ENCODE assay signal across 8 mouse cellular contexts in the genomic region with DNA sequence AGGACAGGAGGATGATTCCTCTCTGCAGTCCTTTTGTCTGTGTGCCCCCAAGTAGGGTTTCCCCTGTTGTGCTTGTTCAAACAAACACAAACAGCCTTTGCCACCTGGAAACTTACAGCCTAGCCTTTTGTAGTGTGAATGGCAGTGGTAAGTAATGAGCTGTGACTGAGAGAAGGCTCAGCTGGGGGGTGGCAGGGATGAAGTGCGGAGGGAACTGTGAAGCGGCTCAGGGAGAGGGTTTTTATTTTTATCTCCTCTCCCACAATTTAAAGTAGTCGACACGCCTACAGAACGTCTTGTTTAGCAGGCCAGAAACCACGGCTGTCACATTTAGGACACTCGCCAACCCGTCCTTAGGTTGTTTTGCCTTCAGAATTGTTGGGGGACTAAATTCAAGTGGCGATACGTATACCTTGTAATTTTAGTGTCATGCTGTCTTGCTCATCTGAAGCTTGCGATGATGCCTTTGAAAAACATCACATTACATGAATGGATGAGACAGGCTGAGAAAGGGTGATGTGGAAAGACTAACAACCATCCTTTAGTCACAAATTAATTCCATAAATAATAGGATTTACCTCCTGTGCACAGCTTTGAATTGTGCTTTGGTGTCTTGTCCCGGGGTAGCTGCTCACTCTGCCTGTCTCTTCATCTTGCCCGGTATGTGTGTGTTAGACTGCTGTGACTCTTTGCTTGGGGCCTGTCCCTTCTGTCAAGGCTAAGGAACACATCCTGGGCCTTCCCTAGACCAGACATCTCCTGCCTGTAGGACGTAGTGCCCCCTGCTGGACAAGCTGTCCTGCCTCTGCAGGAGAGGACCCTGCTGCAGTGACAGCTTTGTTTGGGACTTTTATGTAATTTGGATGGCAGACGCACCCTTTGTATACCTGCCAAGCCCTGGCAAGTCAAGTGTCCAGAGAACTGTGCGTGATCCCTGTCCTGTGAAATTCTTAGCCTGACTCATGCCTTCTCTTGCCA.
A peak's percentile ranks its signal among the peaks of the same experiment; 100 is the strongest.
DNase-seq lines count a peak whose midpoint lies in the region; ATAC-seq and TF ChIP-seq lines count a peak whose summit lies in the region.

No protein-coding gene starts in this region.

- 36% methylated on average over 16 of the region's 16 CpGs for WGBS in heart, embryonic 13.5 days
- WGBS in kidney, postnatal 0 days, result 33% methylated on average over 16 of the region's 16 CpGs
- WGBS in liver, embryonic 13.5 days (ENCODE audit: insufficient replicate concordance), result 39% methylated on average over 16 of the region's 16 CpGs
- WGBS in neural tube, embryonic 11.5 days, result 20% methylated on average over 16 of the region's 16 CpGs

- ATAC-seq in heart, embryonic 13.5 days (ENCODE audit: extremely low read depth, insufficient number of reproducible peaks, low FRiP score, low TSS enrichment), result no peak
- ATAC-seq in kidney, postnatal 0 days (replicated peaks; ENCODE audit: low FRiP score, low read depth), result peak; percentile 81
- ATAC-seq in liver, embryonic 13.5 days (ENCODE audit: low read depth), result peak; percentile 34; the same call in 1 of the 2 replicates
- ATAC-seq in neural tube, embryonic 11.5 days (ENCODE audit: insufficient read depth, low FRiP score, low TSS enrichment), result peak; percentile 78

- H3K36me3 ChIP-seq in heart, embryonic 13.5 days, result no peaks in the 10 kb centered on the region
- no peaks in the 10 kb centered on the region for H3K36me3 ChIP-seq in kidney, postnatal 0 days (ENCODE audit: insufficient read depth, low read length)
- H3K36me3 ChIP-seq in liver, embryonic 13.5 days, result no peaks in the 10 kb centered on the region
- H3K36me3 ChIP-seq in neural tube, embryonic 11.5 days (ENCODE audit: control insufficient read depth, insufficient read depth, low read length), result no peaks in the 10 kb centered on the region

- no peak overlapping the region for H3K27ac ChIP-seq in heart, embryonic 13.5 days (replicated peaks)
- peak overlapping the region; percentile 5; the same call in 1 of the 2 replicates for H3K27ac ChIP-seq in kidney, postnatal 0 days
- H3K27ac ChIP-seq in liver, embryonic 13.5 days, result no peak overlapping the region
- 0 out of 2 replicates have a peak overlapping the region, but pooled peaks have one; percentile 10 for H3K27ac ChIP-seq in neural tube, embryonic 11.5 days (ENCODE audit: low read depth, low read length)

- peaks cover 29% of the 10 kb centered on the region for H3K4me1 ChIP-seq in heart, embryonic 13.5 days
- H3K4me1 ChIP-seq in kidney, postnatal 0 days (replicated peaks; ENCODE audit: insufficient read depth, low read length), result peaks cover 5% of the 10 kb centered on the region
- H3K4me1 ChIP-seq in liver, embryonic 13.5 days (replicated peaks), result no peaks in the 10 kb centered on the region
- H3K4me1 ChIP-seq in neural tube, embryonic 11.5 days (ENCODE audit: control insufficient read depth, insufficient read depth, low read length), result no peaks in the 10 kb centered on the region; the same call in 1 of the 2 replicates

- peak overlapping the region; percentile 19; the same call in 1 of the 2 replicates for H3K4me2 ChIP-seq in heart, embryonic 13.5 days
- peak overlapping the region; percentile 13; the same call in 1 of the 2 replicates for H3K4me2 ChIP-seq in kidney, postnatal 0 days (ENCODE audit: low read length)
- H3K4me2 ChIP-seq in liver, embryonic 13.5 days, result no peak overlapping the region
- no peak overlapping the region for H3K4me2 ChIP-seq in neural tube, embryonic 11.5 days (ENCODE audit: low read depth)

- no peaks in the 10 kb centered on the region for H3K9me3 ChIP-seq in heart, embryonic 13.5 days
- no peaks in the 10 kb centered on the region for H3K9me3 ChIP-seq in kidney, postnatal 0 days (replicated peaks; ENCODE audit: low read length)
- H3K9me3 ChIP-seq in liver, embryonic 13.5 days (replicated peaks), result no peaks in the 10 kb centered on the region
- H3K9me3 ChIP-seq in neural tube, embryonic 11.5 days (ENCODE audit: control insufficient read depth, low read length), result no peaks in the 10 kb centered on the region

- DNase-seq in 3T3-L1 (ENCODE audit: low read depth, low spot score), result peak; percentile 77
- DNase-seq in adrenal gland, postnatal 14 days, result peak; percentile 92
- DNase-seq in fat pad, adult 2 months (ENCODE audit: extremely low read depth, low read depth, low spot score), result peak; percentile 8
- DNase-seq in kidney, postnatal 0 days (ENCODE audit: low spot score), result peak; percentile 80
- DNase-seq in liver, embryonic 13.5 days, result no peak
- DNase-seq in neural tube, embryonic 11.5 days (ENCODE audit: low spot score), result peak; percentile 61
- peak; percentile 72 for DNase-seq in telencephalon, adult 2 months (ENCODE audit: low read depth, low spot score)

- no peaks in the 10 kb centered on the region for H3K27me3 ChIP-seq in heart, embryonic 13.5 days (replicated peaks)
- no peaks in the 10 kb centered on the region for H3K27me3 ChIP-seq in kidney, postnatal 0 days (ENCODE audit: insufficient read depth, low read length)
- no peaks in the 10 kb centered on the region for H3K27me3 ChIP-seq in liver, embryonic 13.5 days
- no peaks in the 10 kb centered on the region for H3K27me3 ChIP-seq in neural tube, embryonic 11.5 days (ENCODE audit: control insufficient read depth, insufficient read depth, low read length)

- H3K4me3 ChIP-seq in heart, embryonic 13.5 days, result no peak overlapping the region
- H3K4me3 ChIP-seq in kidney, postnatal 0 days (replicated peaks; ENCODE audit: low read depth, low read length), result no peak overlapping the region
- H3K4me3 ChIP-seq in liver, embryonic 13.5 days (replicated peaks), result no peak overlapping the region
- no peak overlapping the region for H3K4me3 ChIP-seq in neural tube, embryonic 11.5 days (ENCODE audit: low read depth, low read length)

- TF ChIP-seq CTCF in kidney, postnatal 0 days (IDR thresholded peaks at IDR 0.05; ENCODE audit: low read depth), result peak; percentile 82

- peak overlapping the region; percentile 56; the same call in 1 of the 2 replicates for H3K9ac ChIP-seq in heart, embryonic 13.5 days
- H3K9ac ChIP-seq in kidney, postnatal 0 days (ENCODE audit: low read depth, low read length), result no peak overlapping the region
- no peak overlapping the region for H3K9ac ChIP-seq in liver, embryonic 13.5 days
- H3K9ac ChIP-seq in neural tube, embryonic 11.5 days (ENCODE audit: low read length), result no peak overlapping the region

Comparison
In these comparisons a context has a peak if more than half of its experiments do, and no peak if none do; other contexts are left out.
1. H3K27ac ChIP-seq: peak in kidney, postnatal 0 days (single experiment) and neural tube, embryonic 11.5 days (single experiment); none in heart, embryonic 13.5 days (single experiment) and liver, embryonic 13.5 days (single experiment).
2. H3K4me2 ChIP-seq: peak in heart, embryonic 13.5 days (single experiment) and kidney, postnatal 0 days (single experiment); none in liver, embryonic 13.5 days (single experiment) and neural tube, embryonic 11.5 days (single experiment).